ENCODE assay signal across 8 mouse cellular contexts in the genomic region with DNA sequence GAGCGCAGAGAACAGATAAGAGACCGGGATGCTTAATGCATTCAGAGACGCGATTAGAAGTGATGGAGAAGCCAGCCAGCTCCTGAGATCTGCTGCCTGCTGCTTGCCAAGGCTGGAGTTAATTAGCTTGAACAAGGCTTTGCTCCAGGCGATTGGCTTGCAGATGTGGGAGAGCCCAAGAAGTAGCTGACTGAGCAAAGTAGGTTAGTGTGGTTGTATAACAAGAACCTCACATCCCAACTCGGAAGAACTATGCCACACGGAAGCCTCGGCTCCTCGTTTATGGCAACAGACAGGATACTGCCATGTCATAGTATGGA.
A peak's percentile ranks its signal among the peaks of the same experiment; 100 is the strongest.
DNase-seq lines count a peak whose midpoint lies in the region; ATAC-seq and TF ChIP-seq lines count a peak whose summit lies in the region.

No protein-coding gene starts in this region.

- no peaks in the 10 kb centered on the region for H3K36me3 ChIP-seq in hindbrain, postnatal 0 days (ENCODE audit: insufficient read depth, low read length)
- no peaks in the 10 kb centered on the region for H3K36me3 ChIP-seq in neural tube, embryonic 14.5 days (ENCODE audit: control insufficient read depth, insufficient read depth, low read length)
- H3K36me3 ChIP-seq in liver, postnatal 0 days (replicated peaks; ENCODE audit: insufficient read depth, low read length), result no peaks in the 10 kb centered on the region

- no peaks in the 10 kb centered on the region for H3K27me3 ChIP-seq in hindbrain, postnatal 0 days (ENCODE audit: insufficient read depth, low read length)
- H3K27me3 ChIP-seq in neural tube, embryonic 14.5 days (ENCODE audit: control insufficient read depth, insufficient read depth, low read length), result no peaks in the 10 kb centered on the region
- no peaks in the 10 kb centered on the region for H3K27me3 ChIP-seq in liver, postnatal 0 days (ENCODE audit: insufficient read depth, low read length)

- peak; percentile 12 for DNase-seq in embryo, embryonic 10 days (ENCODE audit: low spot score)
- DNase-seq in embryo, embryonic 9.5 days (ENCODE audit: extremely low spot score), result no peak
- DNase-seq in cerebellum, postnatal 14 days, result peak; percentile 50 to 65
- DNase-seq in hindbrain, postnatal 0 days (ENCODE audit: low spot score), result peak; percentile 77
- DNase-seq in liver, postnatal 0 days, result no peak
- no peak for DNase-seq in adrenal gland, postnatal 10 days

- H3K9ac ChIP-seq in hindbrain, postnatal 0 days (replicated peaks; ENCODE audit: low read length), result no peak overlapping the region
- no peak overlapping the region for H3K9ac ChIP-seq in neural tube, embryonic 14.5 days (replicated peaks; ENCODE audit: low read depth, low read length)
- no peak overlapping the region for H3K9ac ChIP-seq in liver, postnatal 0 days (replicated peaks)

- 0 out of 2 replicates have a peak, but pooled peaks cover 2% of the 10 kb centered on the region for H3K4me1 ChIP-seq in hindbrain, postnatal 0 days (ENCODE audit: insufficient read depth, low read length)
- no peaks in the 10 kb centered on the region for H3K4me1 ChIP-seq in neural tube, embryonic 14.5 days (ENCODE audit: control insufficient read depth, insufficient read depth, low read length)
- no peaks in the 10 kb centered on the region for H3K4me1 ChIP-seq in liver, postnatal 0 days (ENCODE audit: insufficient read depth)

- H3K4me3 ChIP-seq in hindbrain, postnatal 0 days (ENCODE audit: low read length), result no peak overlapping the region
- H3K4me3 ChIP-seq in neural tube, embryonic 14.5 days (ENCODE audit: low read depth, low read length), result no peak overlapping the region
- no peak overlapping the region for H3K4me3 ChIP-seq in liver, postnatal 0 days (ENCODE audit: low read depth, low read length)

- peak; percentile 70; the same call in 1 of the 2 replicates for ATAC-seq in hindbrain, postnatal 0 days
- ATAC-seq in neural tube, embryonic 14.5 days (ENCODE audit: low read depth), result peak; percentile 64; the same call in 1 of the 2 replicates
- no peak for ATAC-seq in liver, postnatal 0 days
- ATAC-seq in granulocyte monocyte progenitor cell, adult 5-6 weeks (replicated peaks; ENCODE audit: poor library complexity, severe bottlenecking), result no peak

- no peak overlapping the region for H3K4me2 ChIP-seq in hindbrain, postnatal 0 days (ENCODE audit: low read depth, low read length)
- H3K4me2 ChIP-seq in neural tube, embryonic 14.5 days (ENCODE audit: low read depth, low read length), result no peak overlapping the region
- H3K4me2 ChIP-seq in liver, postnatal 0 days (ENCODE audit: low read depth, low read length), result no peak overlapping the region

- no peaks in the 10 kb centered on the region for H3K9me3 ChIP-seq in hindbrain, postnatal 0 days (ENCODE audit: low read length)
- H3K9me3 ChIP-seq in neural tube, embryonic 14.5 days (ENCODE audit: control insufficient read depth, low read length), result no peaks in the 10 kb centered on the region
- no peaks in the 10 kb centered on the region for H3K9me3 ChIP-seq in liver, postnatal 0 days (ENCODE audit: low read length)

- no peak for TF ChIP-seq EP300 in liver, postnatal 0 days (IDR thresholded peaks at IDR 0.05; ENCODE audit: low read depth)

- 42% methylated on average over 9 of the region's 9 CpGs for WGBS in hindbrain, postnatal 0 days
- 62% methylated on average over 9 of the region's 9 CpGs for WGBS in neural tube, embryonic 14.5 days
- WGBS in liver, postnatal 0 days (ENCODE audit: insufficient replicate concordance), result 74% methylated on average over 9 of the region's 9 CpGs

- H3K27ac ChIP-seq in hindbrain, postnatal 0 days, result no peak overlapping the region
- H3K27ac ChIP-seq in neural tube, embryonic 14.5 days (ENCODE audit: low read depth, low read length), result no peak overlapping the region
- H3K27ac ChIP-seq in liver, postnatal 0 days (ENCODE audit: low read depth), result no peak overlapping the region

- no peak for TF ChIP-seq CTCF in hindbrain, postnatal 0 days (IDR thresholded peaks at IDR 0.05; ENCODE audit: low read depth)
- no peak for TF ChIP-seq CTCF in liver, postnatal 0 days (IDR thresholded peaks at IDR 0.05; ENCODE audit: low read depth)

Comparison
In these comparisons a context has a peak if more than half of its experiments do, and no peak if none do; other contexts are left out.
1. DNase-seq: peak in embryo, embryonic 10 days (single experiment), cerebellum, postnatal 14 days (2 of 2) and hindbrain, postnatal 0 days (single experiment); none in embryo, embryonic 9.5 days (single experiment), liver, postnatal 0 days (single experiment) and adrenal gland, postnatal 10 days (single experiment).
2. ATAC-seq: peak in hindbrain, postnatal 0 days (single experiment) and neural tube, embryonic 14.5 days (single experiment); none in liver, postnatal 0 days (single experiment) and granulocyte monocyte progenitor cell, adult 5-6 weeks (single experiment).